Mouse (Mus musculus) heart, postnatal 4 days (tissue): ENCODE data around the gene Cyp4v3. TPM values are rescaled to one million over a fixed set of nuclear protein-coding genes. Genes with fewer than 3 reads are reported as not detected.
"Not testable (repeated sequence)": the region's sequence is repeated elsewhere in the genome, so short reads cannot be mapped to it uniquely, and the experiment has no call there.

Source experiments
- DNase-seq: peaks from one replicate; pipeline ENCODE4 v3.0.0; 2021
- total RNA-seq, 2 experiments: library from RNA; stranded (reverse); gene quantifications; 2 replicates each; pipeline ENCODE4 v1.2.3; 2021

Gene Cyp4v3
- total RNA-seq: 1 to 10 TPM; 1.1 to 1.4 TPM

- peak; percentile 65 for DNase-seq
Observed at GRCm38 (mm10) chr8:45332685-45333409, at the start of gene Cyp4v3. TSS of gene Cyp4v3 (minus strand) at chr8:45333216.

DNA sequence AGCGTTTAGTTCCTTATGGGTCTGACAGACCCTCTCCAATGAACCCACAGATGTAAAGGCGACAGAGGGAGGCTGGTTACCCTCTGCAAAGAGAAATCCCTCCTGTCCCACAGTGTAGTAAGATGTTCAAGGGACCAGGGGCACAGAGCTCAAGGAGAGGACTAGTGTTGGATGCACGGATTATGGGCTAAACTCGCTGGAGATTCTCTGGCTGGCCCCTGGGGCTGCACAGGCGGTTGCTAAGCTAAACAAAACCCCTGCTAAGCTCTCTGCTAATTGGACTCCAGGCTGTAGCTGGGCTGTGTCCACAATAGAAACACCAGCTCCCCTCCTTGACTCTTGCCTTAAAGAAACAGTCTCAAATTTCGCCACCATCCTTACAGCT lies 48.9 kb upstream of the Cyp4v3 start, which contains the start of gene Fam149a:
Fam149a (minus strand) TSS at position 329 of the 385 bp plus-strand sequence.
- DNase-seq: no peak

- DNase-seq: no peak
Observed at GRCm38 (mm10) chr8:45381075-45381962, 48.3 kb upstream of the Cyp4v3 start.

- DNase-seq: no peak
Observed at GRCm38 (mm10) chr8:45380598-45380997, 47.6 kb upstream of the Cyp4v3 start.

GRCm38 (mm10) chr8:45374071-45374470 lies 41.1 kb upstream of the Cyp4v3 start:
- no peak for DNase-seq

GRCm38 (mm10) chr8:45367154-45367553 lies 34.1 kb upstream of the Cyp4v3 start:
- no peak for DNase-seq

DNA sequence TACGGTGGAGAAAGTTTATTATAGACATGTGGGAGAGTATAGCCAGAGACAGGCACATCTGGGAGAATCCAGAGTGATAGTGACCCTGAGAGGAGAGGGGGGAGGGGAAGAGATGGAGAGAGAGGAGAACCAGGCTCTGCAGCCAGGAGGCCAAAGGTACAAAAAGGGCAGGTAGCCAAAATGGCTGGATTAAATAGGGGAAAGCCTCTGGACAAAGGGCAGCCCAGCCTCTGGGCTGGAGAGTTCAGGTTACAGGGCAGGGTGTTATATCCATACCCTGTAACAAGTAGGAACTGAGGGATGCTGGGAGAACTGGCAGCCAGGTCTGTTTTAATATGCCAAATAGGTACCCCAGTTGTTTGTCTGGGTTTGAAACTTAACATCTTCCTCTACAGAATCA lies 30.2 kb upstream of the Cyp4v3 start:
- DNase-seq: no peak

GRCm38 (mm10) chr8:45362323-45362722 lies 29.3 kb upstream of the Cyp4v3 start:
- peak; percentile 52 for DNase-seq

DNA sequence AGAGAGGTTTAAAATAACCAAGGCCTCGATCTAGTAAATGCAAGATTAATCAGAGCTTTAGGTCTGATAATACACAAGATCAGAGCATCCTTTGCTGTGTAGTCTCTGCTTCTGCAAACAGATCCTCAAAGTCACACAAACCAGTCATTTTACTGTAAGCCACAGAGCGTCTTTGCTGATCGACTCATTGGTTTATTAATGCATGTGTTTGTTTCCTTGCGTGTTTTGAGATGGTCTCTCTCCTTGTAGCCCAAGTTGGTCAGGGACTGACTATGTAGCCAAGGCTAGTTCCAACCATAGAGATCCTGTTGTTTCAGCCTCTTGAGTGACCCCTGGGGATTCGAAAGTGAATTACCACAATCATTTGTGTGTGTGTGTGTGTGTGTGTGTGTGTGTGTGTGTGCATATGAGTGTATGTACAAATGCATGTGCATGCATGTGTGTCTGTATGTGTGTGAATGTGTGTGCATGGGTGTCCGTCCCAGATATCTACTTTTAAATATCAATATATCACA lies 26.1 kb upstream of the Cyp4v3 start:
- DNase-seq: no peak

DNA sequence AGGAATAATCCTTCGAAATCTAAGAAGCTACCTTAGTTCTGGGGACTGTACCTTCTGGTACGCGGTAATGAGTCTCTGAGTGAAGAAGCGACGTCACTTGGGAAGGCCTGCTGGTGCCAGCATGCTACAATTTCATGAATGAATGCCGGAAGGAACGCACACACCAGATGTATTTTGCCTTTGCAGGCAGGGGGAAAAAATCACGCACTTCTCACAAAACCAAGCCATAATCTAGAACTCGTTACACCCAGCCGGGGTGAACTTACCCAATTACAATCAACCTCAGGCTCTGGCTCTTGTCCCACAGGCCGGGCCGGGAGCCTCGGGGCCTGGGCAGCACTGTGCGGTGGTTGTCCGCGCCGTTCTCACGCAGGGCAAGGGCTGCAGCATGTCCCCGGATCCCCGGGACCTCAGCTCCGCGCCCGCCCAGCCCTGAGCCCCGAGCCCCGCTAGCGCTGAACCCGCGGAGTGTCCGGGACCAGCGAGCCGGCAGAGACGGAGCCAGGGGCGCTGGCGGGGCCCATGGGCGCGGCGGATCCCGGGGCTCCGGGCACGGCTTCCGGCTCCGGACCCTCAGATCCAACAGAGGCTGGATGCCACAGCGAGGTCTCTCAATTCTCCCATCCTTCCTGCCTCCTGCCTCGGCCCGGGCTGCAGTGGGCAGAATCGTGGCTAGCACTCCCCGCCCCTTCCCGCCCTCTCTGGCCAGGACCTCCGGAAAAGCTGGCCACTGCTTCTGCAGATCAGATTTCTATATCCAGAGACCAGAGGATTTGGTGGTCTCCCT lies 25.3 kb upstream of the Cyp4v3 start:
- DNase-seq: peak; percentile 51

- DNase-seq: no peak
Observed at GRCm38 (mm10) chr8:45355809-45356208, 22.8 kb upstream of the Cyp4v3 start.

DNA sequence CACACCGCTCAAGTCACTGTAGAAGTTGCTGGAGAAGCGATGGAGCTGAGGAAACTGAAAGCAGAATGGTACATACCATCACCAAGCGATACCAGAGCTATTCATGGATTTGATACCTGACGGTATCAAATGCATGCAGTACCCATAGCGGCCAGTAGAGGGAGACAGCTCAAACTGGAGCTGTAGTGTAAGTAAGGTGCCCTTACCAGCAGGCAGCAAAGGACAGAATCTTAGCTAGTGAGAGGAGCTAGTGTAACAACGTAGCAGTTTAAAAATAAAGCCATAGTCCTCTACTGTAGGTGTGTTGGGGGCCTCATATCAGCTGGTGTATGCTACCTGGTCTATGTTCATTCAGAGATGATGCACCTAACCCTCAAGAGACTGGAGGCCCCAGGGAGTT lies 12.0 kb upstream of the Cyp4v3 start:
- peak; percentile 76 for DNase-seq

DNA sequence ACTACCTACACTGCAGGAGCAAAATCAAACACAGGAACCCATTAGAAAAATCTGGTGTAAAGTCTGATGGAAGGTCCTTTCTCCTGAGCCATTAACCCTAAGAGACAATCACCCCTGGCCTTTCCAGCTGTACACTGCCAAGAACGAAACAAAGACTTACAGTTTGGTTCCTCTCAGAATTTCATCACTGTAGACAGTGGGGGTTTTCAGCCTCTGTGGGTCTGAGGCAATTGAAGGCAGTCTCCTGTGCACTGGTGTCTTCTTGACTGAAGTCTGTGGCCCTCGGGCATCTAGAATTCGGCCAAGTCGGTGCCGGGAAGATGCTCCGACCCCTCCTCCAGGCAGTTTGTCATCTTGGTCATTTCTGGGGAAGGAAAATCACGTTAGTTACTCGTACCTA lies 11.3 kb upstream of the Cyp4v3 start:
- no peak for DNase-seq

GRCm38 (mm10) chr8:45341630-45342628 lies 8.9 kb upstream of the Cyp4v3 start:
- DNase-seq: no peak

DNA sequence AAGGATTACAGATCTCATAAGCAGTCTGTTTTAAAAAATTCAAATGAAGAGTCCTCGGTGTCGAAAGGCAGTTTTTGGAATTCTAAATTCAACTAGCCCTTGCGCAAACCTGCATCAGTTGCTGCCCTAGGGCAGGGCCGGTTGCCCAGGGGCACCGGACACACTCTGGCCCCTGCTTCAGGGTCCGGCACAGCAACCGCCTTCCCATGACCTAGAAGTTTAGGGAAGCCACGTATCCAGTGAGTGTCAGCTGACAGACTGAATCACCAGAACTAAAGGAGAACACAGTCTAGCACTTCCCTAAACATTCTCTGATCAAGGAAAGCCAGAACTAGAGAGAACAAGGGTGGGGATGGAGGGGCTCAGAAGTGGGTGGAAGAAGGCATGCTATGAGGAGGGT lies 477 bp upstream of the Cyp4v3 start:
- DNase-seq: peak; percentile 9

- DNase-seq: no peak
Observed at GRCm38 (mm10) chr8:45330856-45331255, 2.2 kb downstream of the Cyp4v3 start.

- DNase-seq: no peak
Observed at GRCm38 (mm10) chr8:45329206-45329980, 3.6 kb downstream of the Cyp4v3 start.

DNA sequence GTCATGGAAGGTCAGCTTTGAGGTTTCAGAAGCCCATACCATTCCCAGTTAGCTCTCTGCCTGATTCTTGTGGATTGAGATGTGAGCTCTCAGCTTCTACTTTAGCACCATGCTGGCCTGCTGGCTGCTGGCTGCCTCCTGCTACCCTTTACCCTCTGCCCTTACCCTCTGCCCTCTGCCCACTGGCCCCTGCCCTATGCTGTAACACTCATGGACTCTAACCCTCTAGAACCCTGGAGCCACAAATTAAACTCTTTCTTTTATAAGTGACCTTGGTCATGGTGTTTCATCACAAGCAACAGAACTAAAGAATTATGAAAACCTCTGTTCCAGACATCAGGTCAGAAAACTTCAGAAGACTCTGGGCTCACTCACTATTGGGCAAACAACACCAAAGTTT lies 5.9 kb downstream of the Cyp4v3 start:
- DNase-seq: not testable (repeated sequence)

- DNase-seq: no peak
Observed at GRCm38 (mm10) chr8:45324151-45324550, 8.9 kb downstream of the Cyp4v3 start.

GRCm38 (mm10) chr8:45321365-45321764 lies 11.7 kb downstream of the Cyp4v3 start:
- no peak for DNase-seq
